Mouse (Mus musculus) liver, postnatal 0 days (tissue): Measurements from ENCODE around the gene Olfr598.
"Not testable (repeated sequence)": the region's sequence is repeated elsewhere in the genome, so short reads cannot be mapped to it uniquely, and the experiment has no call there.

Experiments
- CTCF ChIP-seq: sonication (generic); IDR thresholded peaks from 2 replicates; pipeline ENCODE4 v1.5.1; 2016; ENCODE audit warnings: antibody characterized with exemption, low read depth
- EP300 ChIP-seq: IDR thresholded peaks from 2 replicates; pipeline ENCODE4 v1.6.1; 2016; ENCODE audit warnings: antibody characterized with exemption, low read depth, mild to moderate bottlenecking

DNA sequence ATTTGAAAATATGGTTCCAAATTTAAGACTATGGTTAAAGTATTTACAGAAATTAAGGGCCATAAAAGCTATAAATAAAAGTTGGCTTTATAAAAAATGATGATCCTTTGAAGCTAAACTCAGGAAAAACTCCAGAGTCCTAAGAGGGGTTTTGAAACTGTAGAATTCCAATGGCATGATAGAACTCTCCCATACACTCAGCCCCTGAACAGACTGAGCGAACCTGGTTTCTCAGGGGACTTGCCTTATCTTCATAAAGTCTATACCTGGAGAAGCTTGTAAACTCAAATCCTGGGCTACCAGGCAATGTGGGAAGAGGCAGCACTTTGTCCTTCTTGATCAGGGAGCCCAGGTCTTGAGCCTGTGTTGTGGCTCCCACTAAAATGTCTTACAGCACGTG, 18.0 kb upstream of the Olfr598 start, which contains the start of gene Olfr596:
- TF ChIP-seq CTCF, EP300: not testable (repeated sequence)
